Mouse (Mus musculus): ENCODE measurements around the gene Amigo2. TPM values are rescaled to one million over a fixed set of nuclear protein-coding genes. Genes with fewer than 3 reads are reported as not detected.
A peak's percentile ranks its signal among the peaks of the same experiment; 100 is the strongest.
"Not testable (repeated sequence)": the region's sequence is repeated elsewhere in the genome, so short reads cannot be mapped to it uniquely, and the experiment has no call there.

The Amigo2 gene
- polyA plus RNA-seq, 1 experiment from 2014 or later = 2.9 TPM

DNA sequence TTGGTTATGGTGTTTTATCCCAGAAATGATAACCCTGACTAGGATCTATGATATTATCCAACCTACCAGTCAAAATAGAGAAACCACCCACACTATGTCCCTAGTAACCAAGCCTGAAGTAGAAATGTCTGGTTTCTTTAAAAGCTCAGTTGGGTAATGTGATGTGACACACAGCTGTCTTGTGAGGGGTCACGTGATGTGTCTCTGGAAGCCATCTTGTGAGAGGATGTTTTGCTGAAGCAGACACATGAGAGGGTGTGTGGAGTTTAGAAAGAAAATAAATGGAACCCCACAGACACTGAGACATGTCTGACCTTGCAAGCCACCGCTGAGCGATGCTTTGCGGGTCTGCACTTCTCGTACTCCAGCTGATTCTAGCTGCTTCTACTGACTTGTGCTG, 30.2 kb downstream of the Amigo2 start:
- Histone ChIP-seq H3K27me3 (ENCODE audit: insufficient read depth, low read length) (no peaks in the 10 kb centered on the region), H3K9me3 (ENCODE audit: low read length) (no peaks in the 10 kb centered on the region), H3K9ac (replicated peaks) (no peak overlapping the region), H3K4me1 (ENCODE audit: insufficient read depth) (0 out of 2 replicates have a peak, but pooled peaks cover 3% of the 10 kb centered on the region), H3K4me2 (ENCODE audit: low read depth, low read length) (no peak overlapping the region), H3K36me3 (replicated peaks; ENCODE audit: insufficient read depth, low read length) (no peaks in the 10 kb centered on the region), H3K4me3 (ENCODE audit: low read depth, low read length) (no peak overlapping the region), H3K27ac (ENCODE audit: low read depth) (no peak overlapping the region)
- ATAC-seq (no peak), DNase-seq (no peak)
- 84% methylated on average over 5 of the region's 5 CpGs for WGBS (ENCODE audit: insufficient replicate concordance)
- no peak for TF ChIP-seq CTCF (IDR thresholded peaks at IDR 0.05; ENCODE audit: low read depth)
- no peak for TF ChIP-seq EP300 (IDR thresholded peaks at IDR 0.05; ENCODE audit: low read depth)

- Histone ChIP-seq H3K9me3 (ENCODE audit: low read length) (no peaks in the 10 kb centered on the region), H3K4me2 (ENCODE audit: low read depth, low read length) (peak overlapping the region; percentile 45), H3K4me3 (ENCODE audit: low read depth, low read length) (peak overlapping the region; percentile 13; the same call in 1 of the 2 replicates), H3K27ac (ENCODE audit: low read depth) (peak overlapping the region; percentile 44; the same call in 1 of the 2 replicates), H3K9ac (replicated peaks) (no peak overlapping the region), H3K4me1 (ENCODE audit: insufficient read depth) (0 out of 2 replicates have a peak, but pooled peaks cover 3% of the 10 kb centered on the region), H3K36me3 (replicated peaks; ENCODE audit: insufficient read depth, low read length) (no peaks in the 10 kb centered on the region), H3K27me3 (ENCODE audit: insufficient read depth, low read length) (no peaks in the 10 kb centered on the region)
- ATAC-seq = no peak
- TF ChIP-seq EP300 (IDR thresholded peaks at IDR 0.05; ENCODE audit: low read depth) (no peak), CTCF (IDR thresholded peaks at IDR 0.05; ENCODE audit: low read depth) (no peak)
- DNase-seq = peak; percentile 40
- WGBS (ENCODE audit: insufficient replicate concordance) = 36% methylated on average over 17 of the region's 17 CpGs
Observed at GRCm38 (mm10) chr15:97212501-97213477, 34.3 kb downstream of the Amigo2 start.

DNA sequence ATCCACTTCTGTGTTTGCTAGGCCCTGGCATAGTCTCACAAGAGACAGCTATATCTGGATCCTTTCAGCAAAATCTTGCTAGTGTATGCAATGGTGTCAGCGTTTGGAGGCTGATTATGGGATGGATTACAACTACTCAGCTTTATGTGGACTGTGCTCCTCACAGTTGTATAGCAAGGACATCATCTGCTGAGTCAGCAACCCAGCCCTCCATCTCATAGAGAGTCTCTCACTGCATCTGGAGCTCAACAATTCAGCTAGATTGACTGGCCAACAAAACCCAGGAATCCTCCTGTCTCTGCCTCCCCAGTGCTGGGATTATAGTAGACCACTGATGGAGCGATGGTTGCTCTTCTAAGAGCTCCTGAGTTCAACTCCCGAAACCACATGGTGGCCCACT, 37.3 kb downstream of the Amigo2 start:
- H3K4me1 ChIP-seq (ENCODE audit: insufficient read depth); H3K36me3 ChIP-seq (replicated peaks; ENCODE audit: insufficient read depth, low read length); H3K27me3 ChIP-seq (ENCODE audit: insufficient read depth, low read length); H3K9me3 ChIP-seq (ENCODE audit: low read length); DNase-seq; ATAC-seq; H3K9ac ChIP-seq (replicated peaks); H3K27ac ChIP-seq (ENCODE audit: low read depth); H3K4me2 ChIP-seq (ENCODE audit: low read depth, low read length); H3K4me3 ChIP-seq (ENCODE audit: low read depth, low read length): not testable (repeated sequence)
- 80% methylated on average over 3 of the region's 3 CpGs for whole genome bisulfite sequencing (ENCODE audit: insufficient replicate concordance)

- Histone ChIP-seq H3K4me3 (ENCODE audit: low read depth, low read length) (no peak overlapping the region), H3K27ac (ENCODE audit: low read depth) (no peak overlapping the region), H3K27me3 (ENCODE audit: insufficient read depth, low read length) (no peaks in the 10 kb centered on the region), H3K9me3 (ENCODE audit: low read length) (no peaks in the 10 kb centered on the region), H3K36me3 (replicated peaks; ENCODE audit: insufficient read depth, low read length) (no peaks in the 10 kb centered on the region), H3K9ac (replicated peaks) (no peak overlapping the region), H3K4me2 (ENCODE audit: low read depth, low read length) (no peak overlapping the region), H3K4me1 (ENCODE audit: insufficient read depth) (no peaks in the 10 kb centered on the region)
- TF ChIP-seq EP300 (IDR thresholded peaks at IDR 0.05; ENCODE audit: low read depth) (no peak), CTCF (IDR thresholded peaks at IDR 0.05; ENCODE audit: low read depth) (peak; percentile 28)
- DNase-seq (no peak), ATAC-seq (no peak)
- WGBS (ENCODE audit: insufficient replicate concordance) = 84% methylated on average over 8 of the region's 8 CpGs
Observed at GRCm38 (mm10) chr15:97206506-97206905, 40.6 kb downstream of the Amigo2 start.

DNA sequence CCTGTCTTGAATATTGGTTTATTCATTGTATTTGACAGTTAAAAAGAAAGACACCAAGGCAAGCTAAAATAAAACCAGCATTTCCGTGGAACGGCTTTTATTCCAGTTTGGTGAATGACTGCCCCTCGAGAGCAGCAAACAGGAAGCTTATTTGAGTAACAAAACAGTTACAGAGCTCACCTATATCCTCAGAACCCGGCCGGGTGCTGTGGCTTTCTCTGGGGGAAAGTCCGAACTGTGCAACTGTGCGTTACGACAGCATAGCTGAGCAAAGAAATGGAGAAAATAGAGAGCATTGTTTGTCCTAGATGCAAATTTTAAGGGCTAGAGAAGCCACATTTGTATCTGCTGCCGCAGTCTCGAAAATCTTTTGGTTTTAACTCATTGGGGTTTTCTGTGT, 41.3 kb downstream of the Amigo2 start:
- peak; percentile 77 for ATAC-seq
- TF ChIP-seq CTCF (IDR thresholded peaks at IDR 0.05; ENCODE audit: low read depth) (no peak), EP300 (IDR thresholded peaks at IDR 0.05; ENCODE audit: low read depth) (no peak)
- 62% methylated on average over 10 of the region's 10 CpGs for WGBS (ENCODE audit: insufficient replicate concordance)
- H3K4me3 ChIP-seq (ENCODE audit: low read depth, low read length) = no peak overlapping the region
- H3K4me1 ChIP-seq (ENCODE audit: insufficient read depth) = no peaks in the 10 kb centered on the region
- DNase-seq = peak; percentile 46
- no peak overlapping the region for H3K4me2 ChIP-seq (ENCODE audit: low read depth, low read length)
- H3K27ac ChIP-seq (ENCODE audit: low read depth) = peak overlapping the region; percentile 55
- no peak overlapping the region for H3K9ac ChIP-seq (replicated peaks)
- no peaks in the 10 kb centered on the region for H3K27me3 ChIP-seq (ENCODE audit: insufficient read depth, low read length)
- H3K36me3 ChIP-seq (replicated peaks; ENCODE audit: insufficient read depth, low read length) = no peaks in the 10 kb centered on the region
- H3K9me3 ChIP-seq (ENCODE audit: low read length) = no peaks in the 10 kb centered on the region

GRCm38 (mm10) chr15:97204889-97205288, 42.2 kb downstream of the Amigo2 start:
- H3K27ac ChIP-seq (ENCODE audit: low read depth) = peak overlapping the region; percentile 55; the same call in 1 of the 2 replicates
- TF ChIP-seq CTCF (IDR thresholded peaks at IDR 0.05; ENCODE audit: low read depth) (no peak), EP300 (IDR thresholded peaks at IDR 0.05; ENCODE audit: low read depth) (no peak)
- no peak overlapping the region for H3K4me3 ChIP-seq (ENCODE audit: low read depth, low read length)
- H3K4me1 ChIP-seq (ENCODE audit: insufficient read depth) = no peaks in the 10 kb centered on the region
- no peaks in the 10 kb centered on the region for H3K9me3 ChIP-seq (ENCODE audit: low read length)
- no peaks in the 10 kb centered on the region for H3K36me3 ChIP-seq (replicated peaks; ENCODE audit: insufficient read depth, low read length)
- H3K27me3 ChIP-seq (ENCODE audit: insufficient read depth, low read length) = no peaks in the 10 kb centered on the region
- no peak for DNase-seq
- H3K4me2 ChIP-seq (ENCODE audit: low read depth, low read length) = no peak overlapping the region
- WGBS (ENCODE audit: insufficient replicate concordance) = 52% methylated on average over 3 of the region's 3 CpGs
- no peak overlapping the region for H3K9ac ChIP-seq (replicated peaks)
- ATAC-seq = peak; percentile 77

All from liver, postnatal 0 days (tissue).